Mouse (Mus musculus): Measurements from ENCODE around the gene Bax.

Bax gene

DNA sequence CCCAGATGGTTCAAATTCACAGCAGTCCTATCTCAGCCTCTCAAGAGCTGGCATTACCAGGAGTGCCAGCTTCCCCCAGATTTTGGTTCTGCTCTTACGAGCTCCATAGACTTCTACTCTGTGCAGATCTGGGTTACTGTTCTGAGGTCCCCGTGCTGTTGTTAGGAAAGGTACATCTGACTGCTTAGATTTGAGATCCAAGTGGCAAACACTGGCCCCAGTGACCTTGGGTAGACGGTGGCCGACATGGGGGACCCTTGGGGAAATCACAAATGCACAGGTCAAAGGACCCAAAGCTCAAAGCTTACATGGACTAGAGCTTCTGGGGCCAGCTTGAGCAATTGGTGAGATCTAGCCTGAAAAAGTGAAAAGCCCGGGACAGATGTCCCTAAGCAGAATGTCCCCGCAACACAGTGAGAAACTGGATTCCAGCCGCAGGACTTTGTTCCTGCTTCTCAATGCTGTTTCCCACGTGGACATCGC, 9.9 kb downstream of the Bax start:
- DNase-seq (ENCODE audit: extremely low spot score) = no peak

GRCm38 (mm10) chr7:45455932-45456696, 10.6 kb downstream of the Bax start:
- no peak for DNase-seq (ENCODE audit: extremely low spot score)

DNA sequence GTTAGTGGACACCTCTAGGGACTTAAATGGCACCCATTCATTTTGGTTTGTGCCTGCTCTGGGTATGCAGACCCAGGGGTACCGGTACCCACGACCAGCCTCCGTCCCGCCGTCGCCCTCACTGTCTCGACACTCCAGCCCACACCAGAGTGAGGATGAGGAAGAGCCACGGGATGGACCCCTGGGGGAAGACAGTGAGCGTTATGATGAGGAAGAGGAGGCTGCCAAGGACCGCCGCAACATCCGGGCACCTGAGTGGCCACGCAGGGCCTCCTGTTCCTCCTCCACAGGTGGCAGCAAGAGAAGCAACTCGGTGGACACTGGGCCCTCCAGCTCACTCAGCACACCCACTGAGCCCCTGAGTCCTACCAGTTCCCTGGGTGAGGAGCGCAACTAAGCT, 11.7 kb downstream of the Bax start:
- no peak for DNase-seq (ENCODE audit: extremely low spot score)

GRCm38 (mm10) chr7:45451344-45451982, 15.2 kb downstream of the Bax start:
- peak; percentile 84 for DNase-seq (ENCODE audit: extremely low spot score)

DNA sequence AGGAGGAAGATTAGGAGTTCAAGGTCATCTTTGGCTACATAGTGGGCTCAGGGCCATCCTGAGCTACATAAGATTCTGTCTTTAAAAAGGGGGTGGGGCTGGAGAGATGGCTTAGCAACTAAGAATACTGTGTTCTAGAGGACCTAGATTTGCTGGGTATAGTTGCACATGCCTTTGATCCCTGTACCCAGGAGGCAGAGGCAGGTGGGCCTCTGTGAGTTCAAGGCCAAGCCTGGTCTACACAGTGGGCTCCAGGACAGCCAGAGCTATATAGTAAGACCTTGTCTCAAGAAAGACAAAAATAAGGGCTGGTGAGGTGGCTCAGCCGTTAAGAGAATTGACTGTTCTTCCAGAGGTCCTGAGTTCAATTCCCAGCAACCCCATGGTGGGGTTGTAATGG, 16.7 kb downstream of the Bax start:
- DNase-seq (ENCODE audit: extremely low spot score) = no peak

DNA sequence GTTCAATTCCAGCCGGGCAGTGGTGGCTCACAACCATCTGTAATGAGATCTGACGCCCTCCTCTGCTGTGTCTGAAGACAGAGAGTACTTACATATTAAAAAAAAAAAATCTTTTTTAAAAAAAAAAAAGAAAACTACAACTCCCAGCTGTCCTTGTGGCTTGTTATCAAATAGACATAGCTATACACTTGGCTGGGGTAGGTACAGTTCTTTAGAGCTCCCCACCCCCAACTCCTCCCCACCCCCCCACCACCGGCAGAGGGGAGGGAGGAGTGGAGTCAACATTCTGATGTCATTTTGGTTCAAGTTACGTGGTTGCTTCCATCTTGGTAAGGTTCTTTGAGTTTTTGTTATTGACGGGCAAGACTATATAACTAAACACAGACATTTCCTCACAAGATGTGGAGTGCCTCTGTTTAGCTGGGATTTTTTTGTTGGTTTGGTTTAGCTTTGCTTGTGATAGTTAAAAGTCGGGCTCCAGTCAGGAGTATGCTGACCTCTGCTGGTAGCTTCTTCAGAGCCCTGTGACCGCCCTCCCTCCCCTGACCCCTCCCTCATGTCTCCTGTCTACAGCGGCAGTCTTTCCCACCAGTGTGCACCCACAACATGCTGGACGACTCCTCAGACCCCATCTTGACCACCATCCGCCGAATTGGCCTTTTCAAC, 19.2 kb downstream of the Bax start:
- peak; percentile 57 for DNase-seq (ENCODE audit: extremely low spot score)

DNA sequence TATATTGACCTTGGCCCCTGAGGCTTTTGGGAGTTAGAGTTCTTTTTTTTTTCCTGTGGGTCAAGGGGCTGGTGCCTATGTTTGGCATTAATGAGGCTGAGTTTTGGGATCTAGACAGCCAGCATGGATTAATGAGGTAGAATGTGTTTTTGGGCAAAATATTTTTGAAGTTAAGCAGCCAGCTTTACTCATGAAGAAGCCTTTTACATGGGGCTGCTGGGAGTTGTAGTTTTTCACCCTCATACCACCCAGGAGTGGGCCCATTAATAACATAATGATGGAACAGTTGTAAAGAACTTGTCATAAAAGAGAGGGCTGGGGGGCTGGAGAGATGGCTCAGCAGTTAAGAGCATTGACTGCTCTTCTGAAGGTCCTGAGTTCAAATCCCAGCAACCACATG, 20.1 kb downstream of the Bax start:
- no peak for DNase-seq (ENCODE audit: extremely low spot score)

- no peak for DNase-seq (ENCODE audit: extremely low spot score)
These were observed 22.9 kb downstream of the Bax start for GRCm38 (mm10) chr7:45443526-45444420.

- no peak for DNase-seq (ENCODE audit: extremely low spot score)
These were observed 29.0 kb downstream of the Bax start, which contains the start of gene Ruvbl2 for GRCm38 (mm10) chr7:45437521-45438276. Ruvbl2 (minus strand) TSS chr7:45438096.

DNA sequence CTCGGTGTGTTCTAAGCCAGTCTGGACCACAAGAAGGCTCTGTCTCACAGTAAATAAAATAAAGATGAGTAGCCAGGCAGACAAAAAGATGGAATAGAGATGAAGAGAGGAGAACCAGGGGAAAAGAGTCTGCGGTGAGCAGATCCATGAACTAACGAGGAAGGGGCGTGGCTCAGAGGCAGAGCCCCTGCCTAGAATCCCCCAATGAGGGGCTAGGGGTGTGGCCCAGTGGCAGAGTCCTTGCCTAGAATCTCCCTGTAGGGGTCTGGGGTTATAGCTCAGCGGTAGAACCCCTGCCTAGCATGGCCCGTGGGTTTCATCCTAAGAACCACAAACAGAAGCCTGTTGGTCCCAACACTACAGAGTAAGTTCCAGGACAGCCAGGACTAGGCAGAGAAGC, 29.7 kb downstream of the Bax start:
- DNase-seq (ENCODE audit: extremely low spot score) = no peak

DNA sequence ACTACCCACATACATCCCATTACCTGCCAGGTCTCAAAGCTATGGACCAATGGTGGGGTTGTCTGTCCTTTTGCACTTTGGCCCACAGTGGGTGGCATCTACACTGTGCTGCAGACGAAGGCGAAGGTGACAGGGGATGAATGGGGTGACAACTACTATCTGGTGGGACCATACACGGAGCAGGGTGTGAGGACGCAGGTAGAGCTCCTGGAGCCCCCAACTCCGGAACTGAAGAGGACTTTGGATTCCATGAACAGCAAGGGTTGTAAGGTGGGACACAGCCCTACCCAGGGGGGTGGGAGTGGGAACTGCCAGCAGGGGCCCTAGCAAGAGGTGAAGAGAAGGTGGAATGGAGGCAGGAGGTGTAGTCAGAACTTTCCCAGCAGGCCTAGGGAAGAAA, 30.3 kb downstream of the Bax start:
- no peak for DNase-seq (ENCODE audit: extremely low spot score)

DNA sequence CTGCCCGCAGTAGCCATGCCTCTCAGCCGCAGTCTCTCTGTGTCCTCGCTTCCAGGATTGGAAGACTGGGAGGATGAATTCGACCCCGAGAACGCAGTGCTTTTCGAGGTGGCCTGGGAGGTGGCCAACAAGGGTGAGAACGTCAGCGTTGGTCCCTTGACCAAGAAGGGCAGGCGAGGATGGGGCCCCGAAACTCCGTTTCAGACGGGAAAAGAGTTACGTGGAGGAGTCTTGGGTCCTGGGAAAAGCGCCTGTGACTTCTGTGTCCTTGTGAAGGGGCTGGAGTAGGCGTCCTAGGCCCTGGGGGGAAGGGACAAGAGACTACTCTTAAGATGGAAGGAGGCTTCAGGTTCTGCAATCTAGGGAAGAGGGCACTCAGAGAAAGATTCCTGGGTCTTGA, 31.7 kb downstream of the Bax start:
- DNase-seq (ENCODE audit: extremely low spot score) = no peak

DNA sequence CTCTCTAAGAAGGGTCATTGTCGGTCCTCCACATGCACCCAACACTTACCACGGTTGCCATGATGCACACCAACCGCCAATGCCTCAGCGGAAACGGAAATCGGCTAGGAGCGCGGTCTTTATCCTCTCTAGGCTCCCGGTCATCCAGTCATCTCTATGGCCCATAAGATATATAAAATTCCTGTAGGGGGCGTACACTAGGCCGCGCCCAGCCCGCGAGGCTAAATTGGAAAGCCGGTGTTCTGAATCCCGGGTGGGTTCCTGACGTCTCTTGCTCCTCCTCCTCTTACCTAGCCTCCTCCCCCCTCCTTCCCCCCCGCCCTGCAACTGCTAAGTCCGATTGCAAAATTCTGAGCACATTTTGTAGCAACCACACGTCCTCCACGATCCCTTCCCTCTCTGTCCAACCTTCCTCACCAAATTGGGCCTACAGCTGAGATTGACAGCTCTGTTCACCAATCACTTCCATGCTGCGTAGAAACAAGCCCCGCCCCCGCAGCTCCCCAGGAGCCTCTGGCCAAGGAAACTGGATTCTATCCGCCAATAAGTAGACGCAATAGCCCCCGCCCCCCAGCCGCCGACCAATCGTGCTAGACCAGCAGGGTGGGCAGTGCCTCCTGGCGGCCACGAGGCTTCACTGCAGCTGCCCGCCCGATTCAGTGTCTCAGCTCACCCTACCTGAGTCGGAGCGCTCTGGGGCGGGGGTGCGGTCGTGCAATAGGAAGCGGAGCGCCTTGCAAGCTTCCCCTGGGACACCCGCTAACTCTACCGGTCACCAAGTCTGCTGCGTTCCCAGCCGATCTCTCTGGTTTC, 32.3 kb downstream of the Bax start, which contains the start of gene Gys1:
Gene Gys1, plus strand, starts transcription at position 642 of the 813 bp plus-strand sequence.
- DNase-seq (ENCODE audit: extremely low spot score) = peak; percentile 100

DNA sequence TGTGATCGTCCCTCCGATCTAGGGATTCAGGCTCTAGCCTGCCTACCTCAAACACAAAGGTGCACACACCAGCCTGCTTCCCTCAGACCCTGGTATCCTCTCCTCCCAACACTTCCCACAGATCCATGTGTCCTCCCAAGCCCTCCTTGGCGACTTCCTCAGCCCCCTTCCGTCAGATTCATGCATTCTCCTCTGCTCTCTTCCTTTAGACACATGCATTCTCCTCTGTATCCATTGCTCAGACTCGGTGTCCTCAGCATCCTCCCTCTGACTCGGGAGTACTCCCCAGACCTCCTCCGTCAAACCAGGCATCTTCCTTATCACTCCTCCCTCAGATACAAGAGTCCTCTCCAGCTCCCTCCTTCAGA, 32.9 kb downstream of the Bax start:
- no peak for DNase-seq (ENCODE audit: extremely low spot score)

- DNase-seq (ENCODE audit: extremely low spot score) = no peak
These were observed 40.1 kb downstream of the Bax start for GRCm38 (mm10) chr7:45426556-45426955.

GRCm38 (mm10) chr7:45421194-45421593, 45.5 kb downstream of the Bax start:
- no peak for DNase-seq (ENCODE audit: extremely low spot score)

- DNase-seq (ENCODE audit: extremely low spot score) = no peak
These were observed 46.1 kb downstream of the Bax start, which contains the start of gene Lhb for GRCm38 (mm10) chr7:45420615-45420919. Lhb (plus strand) TSS chr7:45420820.

DNA sequence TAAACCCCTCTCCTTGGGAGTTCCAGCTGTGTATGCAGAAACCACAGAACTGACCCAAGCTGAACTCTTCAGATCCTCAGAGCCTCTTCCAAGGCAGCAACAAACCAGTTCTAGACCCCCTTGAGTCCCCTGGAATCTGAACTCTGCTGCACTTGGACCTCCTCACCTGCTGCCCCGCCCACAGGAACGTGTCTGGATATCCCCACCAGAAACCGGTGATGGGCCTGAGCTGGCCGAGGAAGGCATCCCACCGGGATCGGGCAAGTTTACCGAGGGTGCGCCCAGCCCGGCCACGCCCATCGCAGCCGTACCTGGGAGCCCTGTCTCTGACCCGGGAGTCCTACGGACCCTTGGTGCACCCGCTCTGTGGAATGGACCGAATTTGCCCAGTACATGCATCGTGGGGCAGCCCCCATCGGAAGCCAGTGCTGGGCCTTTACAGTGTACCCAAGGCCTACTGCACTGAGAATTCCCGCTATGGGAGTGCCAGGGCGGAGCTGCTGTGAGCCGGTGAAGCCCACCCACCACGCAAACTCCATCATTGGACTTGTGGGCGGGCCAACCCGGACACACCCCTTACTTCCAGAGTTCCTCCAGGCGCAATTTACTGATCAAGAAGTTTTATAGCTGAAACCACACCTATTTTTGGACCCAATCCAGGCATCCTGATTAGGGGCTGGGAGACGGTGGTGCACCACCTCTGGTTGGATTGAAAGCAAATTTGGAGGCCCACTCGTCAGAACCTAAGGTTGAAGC, 46.7 kb downstream of the Bax start:
- DNase-seq (ENCODE audit: extremely low spot score) = peak; percentile 41

- DNase-seq (ENCODE audit: extremely low spot score) = no peak
These were observed 48.7 kb downstream of the Bax start for GRCm38 (mm10) chr7:45417962-45418492.

Data from embryo, embryonic 9.5 days (tissue).